Mouse (Mus musculus) embryonic facial prominence, embryonic 11.5 days (tissue): Measurements from ENCODE around the gene Nat8. TPM values are rescaled to one million over a fixed set of nuclear protein-coding genes. Genes with fewer than 3 reads are reported as not detected.
"Not testable (repeated sequence)": the region's sequence is repeated elsewhere in the genome, so short reads cannot be mapped to it uniquely, and the experiment has no call there.

Experiments
- ATAC-seq: fragments of 200-750 bp; cut with Nextera tagmentation; replicated peaks from 2 replicates; pipeline ENCODE4 v1.8.0; 2017; ENCODE audit warnings: low read depth; ENCODE audit not compliant: insufficient number of reproducible peaks, low FRiP score, low TSS enrichment
- DNase-seq: peaks from one replicate; pipeline ENCODE4 v3.0.0-alpha.2; 2015; ENCODE audit warnings: low spot score
- H3K27ac ChIP-seq: fragments of 300-500 bp; sonication (generic); replicated peaks from 2 replicates; pipeline ENCODE4 v1.5.1; 2014; ENCODE audit warnings: mild to moderate bottlenecking, low read depth, low read length, control low read depth
- H3K27me3 ChIP-seq: fragments of 300-500 bp; sonication (generic); 2 replicates; pipeline ENCODE4 v1.6.1; 2014; ENCODE audit warnings: mild to moderate bottlenecking, low read length, moderate library complexity, mixed read lengths; ENCODE audit not compliant: control insufficient read depth, insufficient read depth
- H3K36me3 ChIP-seq: fragments of 300-500 bp; sonication (generic); replicated peaks from 2 replicates; pipeline ENCODE4 v1.6.1; 2014; ENCODE audit warnings: low read depth, mild to moderate bottlenecking, low read length, moderate library complexity, mixed read lengths; ENCODE audit not compliant: control insufficient read depth, insufficient read depth
- H3K4me1 ChIP-seq: fragments of 300-500 bp; sonication (generic); 2 replicates; pipeline ENCODE4 v1.6.1; 2014; ENCODE audit warnings: low read length, mixed read lengths; ENCODE audit not compliant: control insufficient read depth, insufficient read depth
- H3K4me2 ChIP-seq: fragments of 300-500 bp; sonication (generic); 2 replicates; pipeline ENCODE4 v1.6.1; 2014; ENCODE audit warnings: low read depth, mild to moderate bottlenecking, control low read depth, low read length, moderate library complexity
- H3K4me3 ChIP-seq: fragments of 300-500 bp; sonication (generic); 2 replicates; pipeline ENCODE4 v1.5.1; 2014; ENCODE audit warnings: low read depth, low read length, control low read depth
- H3K9ac ChIP-seq: fragments of 300-500 bp; sonication (generic); replicated peaks from 2 replicates; pipeline ENCODE4 v1.6.1; 2014; ENCODE audit warnings: mild to moderate bottlenecking, control low read depth, low read length
- H3K9me3 ChIP-seq: fragments of 300-500 bp; sonication (generic); replicated peaks from 2 replicates; pipeline ENCODE4 v1.6.1; 2016; ENCODE audit warnings: mild to moderate bottlenecking, low read length, inconsistent platforms, mixed read lengths; ENCODE audit not compliant: control insufficient read depth
- WGBS: fragments of 180-500 bp; shearing (Covaris S2); extraction: QIAGEN DNeasy Blood & Tissue Kit; methylation state at CpG from one replicate; pipeline ENCODE4 v1.1.7; 2014; 5-methylcytosine and 5-hydroxymethylcytosine counted together
- polyA plus RNA-seq: library from polyadenylated mRNA; unstranded; fragments of >200 nt; fragmentation: Nextera tagmentation; extraction: Ambion mirVana; gene quantifications from 2 replicates; pipeline ENCODE4 v1.2.1, GENCODE M21; 2014

Gene Nat8
- polyA plus RNA-seq, 1 experiment from 2014 or later = not detected

DNA sequence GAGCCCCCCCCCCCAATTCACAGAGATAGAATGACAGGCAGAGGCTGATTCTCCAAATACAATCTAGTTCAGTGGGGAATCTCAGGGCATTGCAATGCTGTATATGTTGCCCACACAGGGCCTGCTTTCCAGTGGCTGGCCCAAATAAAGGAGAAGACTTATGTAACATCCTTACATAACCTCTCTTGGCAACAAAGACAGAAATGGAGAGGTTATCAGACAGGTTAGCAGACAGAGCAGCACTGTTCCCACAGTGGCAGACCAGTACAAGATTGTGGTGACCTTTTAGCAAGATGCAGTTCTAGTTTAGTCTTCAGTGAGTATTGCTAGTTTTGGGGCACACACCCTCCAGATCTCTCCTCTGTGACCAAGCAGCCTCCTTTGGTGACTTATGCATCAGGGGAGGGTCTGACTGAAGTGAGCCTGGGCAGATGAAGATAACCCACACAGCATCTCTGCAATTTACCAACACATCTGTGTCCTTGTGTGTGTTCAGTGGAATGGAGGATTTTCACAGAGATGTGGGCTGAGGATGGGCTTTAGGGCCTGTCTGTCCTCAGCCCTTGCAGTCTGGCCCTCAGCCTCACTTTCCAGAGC, 2.7 kb upstream of the Nat8 start:
- H3K4me1 ChIP-seq, H3K36me3 ChIP-seq, DNase-seq, H3K4me2 ChIP-seq, H3K27ac ChIP-seq, H3K9ac ChIP-seq, H3K27me3 ChIP-seq, ATAC-seq, H3K4me3 ChIP-seq, H3K9me3 ChIP-seq: not testable (repeated sequence)

DNA sequence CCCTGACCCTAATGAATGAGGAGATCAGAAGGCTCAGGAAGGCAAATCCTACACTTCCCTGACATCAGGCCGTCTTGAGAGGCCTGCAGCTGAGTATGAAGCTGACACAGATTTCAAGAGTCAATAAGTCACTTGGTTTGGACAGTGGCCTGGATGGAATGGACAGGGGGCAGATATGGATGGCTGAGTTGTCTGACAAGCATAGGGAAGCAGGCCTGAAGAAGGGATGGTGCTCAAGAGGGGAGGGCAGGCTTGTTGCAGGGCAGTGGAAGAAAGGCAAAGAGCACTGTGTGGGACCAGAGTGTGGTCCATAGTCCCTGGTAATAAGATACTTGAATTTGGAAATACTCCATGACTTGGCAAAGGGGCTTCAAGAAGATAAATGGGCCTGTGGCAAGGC, 2.4 kb downstream of the Nat8 start:
- no peaks in the 10 kb centered on the region for H3K36me3 ChIP-seq
- WGBS = 50% methylated on average over 1 of the region's 1 CpGs
- no peaks in the 10 kb centered on the region for H3K27me3 ChIP-seq
- H3K4me2 ChIP-seq = no peak overlapping the region
- H3K27ac ChIP-seq = no peak overlapping the region
- H3K9me3 ChIP-seq = no peaks in the 10 kb centered on the region
- DNase-seq (no peak), ATAC-seq (no peak)
- no peak overlapping the region for H3K4me3 ChIP-seq
- H3K9ac ChIP-seq = no peak overlapping the region
- no peaks in the 10 kb centered on the region; the same call in 1 of the 2 replicates for H3K4me1 ChIP-seq

DNA sequence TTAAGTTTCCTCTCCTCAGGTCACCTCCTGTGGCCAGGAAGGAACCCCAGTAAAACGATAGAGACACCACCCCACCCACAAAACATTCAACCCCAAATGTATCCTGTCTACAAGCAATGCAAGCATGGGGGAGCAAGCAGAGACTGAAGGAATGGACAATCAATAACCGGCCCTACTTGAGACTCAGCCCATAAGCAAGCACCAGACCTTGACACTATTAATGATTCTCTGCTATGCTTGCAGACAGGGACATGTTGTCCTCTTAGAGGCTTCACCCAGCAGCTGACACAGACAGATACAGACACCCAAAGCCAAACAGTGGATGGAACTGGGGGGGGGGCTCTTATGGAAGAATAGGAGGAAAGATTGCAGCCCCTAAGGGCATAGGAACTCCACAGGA, 6.0 kb downstream of the Nat8 start:
- H3K9me3 ChIP-seq = no peaks in the 10 kb centered on the region
- H3K27ac ChIP-seq = no peak overlapping the region
- WGBS = 84% methylated on average over 2 of the region's 2 CpGs
- DNase-seq (no peak), ATAC-seq (no peak)
- no peak overlapping the region for H3K9ac ChIP-seq
- H3K27me3 ChIP-seq = no peaks in the 10 kb centered on the region
- H3K4me3 ChIP-seq = no peak overlapping the region
- no peaks in the 10 kb centered on the region for H3K4me1 ChIP-seq
- H3K36me3 ChIP-seq = no peaks in the 10 kb centered on the region
- no peak overlapping the region for H3K4me2 ChIP-seq

DNA sequence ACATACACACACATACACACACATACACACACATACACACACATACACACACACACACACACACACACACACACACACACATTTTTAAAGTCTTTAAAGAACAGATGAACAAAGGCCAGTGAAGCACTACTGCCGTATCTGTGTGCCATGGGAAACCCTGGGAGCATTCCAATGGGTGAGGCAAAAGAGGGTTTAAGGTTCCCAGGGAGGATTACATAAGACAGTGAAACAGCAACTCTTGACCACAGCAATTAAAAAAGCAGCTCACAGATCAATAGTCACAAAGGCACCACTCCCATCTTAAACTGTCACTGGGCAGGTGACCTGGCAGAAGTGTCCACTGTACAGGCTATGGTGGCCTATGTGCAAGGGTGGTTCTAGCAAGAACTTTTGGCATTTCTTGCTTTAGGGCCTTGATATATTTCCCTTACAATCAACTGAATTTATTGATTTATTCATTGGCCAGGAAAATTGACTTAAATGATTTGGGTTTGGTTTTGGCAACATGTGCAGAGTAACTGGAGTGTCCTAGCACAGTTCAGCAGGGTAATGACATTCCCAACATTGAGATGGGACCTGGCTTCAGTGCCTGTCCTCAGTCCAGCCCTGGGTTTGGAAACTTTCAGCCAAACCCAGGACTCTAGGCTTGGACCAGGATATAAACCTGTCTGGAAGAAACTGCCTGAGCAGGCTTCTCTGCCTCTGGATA, 8.3 kb downstream of the Nat8 start:
- 86% methylated on average over 1 of the region's 1 CpGs for WGBS
- no peaks in the 10 kb centered on the region for H3K4me1 ChIP-seq
- DNase-seq (no peak), ATAC-seq (no peak)
- H3K4me3 ChIP-seq = no peak overlapping the region
- H3K4me2 ChIP-seq = no peak overlapping the region
- no peaks in the 10 kb centered on the region for H3K36me3 ChIP-seq
- no peaks in the 10 kb centered on the region for H3K27me3 ChIP-seq
- H3K27ac ChIP-seq = no peak overlapping the region
- no peak overlapping the region for H3K9ac ChIP-seq
- no peaks in the 10 kb centered on the region for H3K9me3 ChIP-seq

DNA sequence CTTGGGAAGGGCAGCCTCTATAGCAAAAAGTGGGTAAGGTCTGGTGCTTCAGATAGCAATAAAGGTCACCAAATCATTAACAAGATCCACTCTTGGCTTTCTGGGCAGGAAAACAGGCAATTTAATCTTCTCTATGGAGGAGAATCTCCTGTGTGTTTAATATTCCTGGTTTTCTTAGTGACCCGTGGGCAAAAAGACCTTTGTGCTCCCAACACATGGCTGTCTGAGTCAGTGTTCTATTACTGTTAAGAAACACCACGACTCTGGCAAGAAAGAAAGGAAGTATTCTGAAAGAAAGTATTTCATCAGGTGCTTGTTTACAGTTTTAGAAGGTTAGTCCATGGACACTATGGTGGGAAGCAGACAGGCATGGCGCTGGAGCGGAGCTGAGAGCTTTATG, 9.6 kb downstream of the Nat8 start:
- Histone ChIP-seq H3K4me1 (no peaks in the 10 kb centered on the region), H3K4me3 (no peak overlapping the region), H3K9ac (no peak overlapping the region), H3K4me2 (no peak overlapping the region), H3K27ac (no peak overlapping the region), H3K9me3 (no peaks in the 10 kb centered on the region), H3K36me3 (no peaks in the 10 kb centered on the region), H3K27me3 (no peaks in the 10 kb centered on the region)
- ATAC-seq = no peak
- 80% methylated on average over 4 of the region's 4 CpGs for WGBS
- no peak for DNase-seq

DNA sequence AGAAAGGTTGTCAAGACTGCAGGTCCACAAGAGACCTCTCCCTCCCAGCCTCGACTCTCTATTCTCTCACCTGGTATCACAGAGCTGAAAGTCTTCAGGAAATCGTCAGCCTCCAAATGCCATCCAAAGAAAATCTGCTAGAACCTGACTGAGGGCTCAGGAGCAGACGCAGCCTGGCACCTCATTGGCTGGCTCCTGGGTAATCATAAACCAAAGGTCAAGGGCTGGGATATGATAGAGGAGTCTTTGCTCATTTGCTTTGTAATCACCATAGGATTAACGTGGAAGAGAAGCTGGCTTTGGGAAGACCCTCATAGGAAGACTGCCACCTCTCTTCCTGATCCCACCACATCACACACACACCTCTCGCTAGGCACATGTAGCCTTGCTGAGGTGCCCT, 11.0 kb downstream of the Nat8 start, which contains the start of the genes Nat8f6 and Nat8f5:
Gene Nat8f6 (minus strand): TSS at position 118 of the 400 bp plus-strand sequence.
Gene Nat8f5 (minus strand): TSS at position 136 of the 400 bp plus-strand sequence.
- Histone ChIP-seq H3K4me3 (no peak within 1 kb of the TSS), H3K27ac (no peak within 1 kb of the TSS), H3K4me1 (no peaks in the 10 kb centered on the region), H3K9ac (no peak within 1 kb of the TSS), H3K4me2 (no peak within 1 kb of the TSS), H3K9me3 (no peaks in the 10 kb centered on the region), H3K36me3 (no peaks in the 10 kb centered on the region), H3K27me3 (no peaks in the 10 kb centered on the region)
- no peak for DNase-seq
- ATAC-seq = no peak
- 88% methylated on average over 5 of the region's 5 CpGs for WGBS

DNA sequence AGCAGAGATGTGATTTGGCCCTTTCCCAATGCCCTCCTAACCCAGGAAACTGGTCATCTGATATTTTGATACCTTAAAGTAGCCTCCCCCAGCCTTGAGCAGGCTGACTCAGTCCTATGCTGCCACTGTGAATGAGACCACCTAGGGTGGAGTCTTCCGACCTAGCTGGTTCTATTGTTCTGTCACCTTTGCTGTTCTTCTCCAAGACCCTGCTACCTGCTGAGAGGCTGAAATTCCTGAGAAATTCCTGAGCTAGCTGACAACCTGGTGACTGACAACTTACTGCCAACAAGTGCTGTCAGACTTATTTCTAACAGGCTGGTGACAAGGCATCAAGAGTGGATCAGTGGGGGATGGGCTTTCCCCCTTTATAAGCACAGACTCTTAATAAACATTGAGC, 13.5 kb downstream of the Nat8 start:
- no peak overlapping the region for H3K9ac ChIP-seq
- no peaks in the 10 kb centered on the region for H3K4me1 ChIP-seq
- WGBS = 36% methylated on average over 1 of the region's 1 CpGs
- ATAC-seq (no peak), DNase-seq (no peak)
- H3K4me2 ChIP-seq = no peak overlapping the region
- H3K27ac ChIP-seq = no peak overlapping the region
- no peaks in the 10 kb centered on the region for H3K27me3 ChIP-seq
- no peak overlapping the region for H3K4me3 ChIP-seq
- H3K9me3 ChIP-seq = no peaks in the 10 kb centered on the region
- no peaks in the 10 kb centered on the region for H3K36me3 ChIP-seq

DNA sequence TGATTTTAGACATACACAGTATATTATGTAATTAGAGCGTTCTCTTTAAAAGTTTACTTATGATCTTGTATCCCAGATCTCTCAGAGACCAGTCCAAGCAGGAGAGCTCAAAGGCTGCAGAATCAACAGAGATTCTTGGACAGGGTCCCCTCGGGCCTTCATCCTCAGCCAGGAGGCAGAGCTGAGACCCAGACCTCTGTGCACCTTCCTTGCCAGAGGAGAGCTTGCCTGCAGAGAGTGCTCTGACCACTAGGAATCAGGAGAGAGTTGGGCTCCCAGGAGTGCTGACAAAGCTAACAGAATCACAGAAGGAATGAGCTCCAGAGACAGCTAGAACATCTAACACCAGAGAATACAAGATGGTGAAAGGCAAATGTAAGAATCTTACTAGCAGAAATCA, 18.5 kb downstream of the Nat8 start:
- H3K27ac ChIP-seq = no peak overlapping the region

More for the DNA sequence above, 18.5 kb downstream of the Nat8 start:
- H3K27me3 ChIP-seq = no peaks in the 10 kb centered on the region
- no peak overlapping the region for H3K4me2 ChIP-seq
- H3K36me3 ChIP-seq = no peaks in the 10 kb centered on the region
- WGBS = 80% methylated on average over 2 of the region's 2 CpGs
- no peaks in the 10 kb centered on the region for H3K9me3 ChIP-seq
- H3K4me3 ChIP-seq = no peak overlapping the region
- no peak for ATAC-seq
- H3K4me1 ChIP-seq = no peaks in the 10 kb centered on the region
- no peak overlapping the region for H3K9ac ChIP-seq
- no peak for DNase-seq
